In genomic region chr9:44342173-44342572, GRCm38 (mm10) we compare ENCODE assay signal across 9 mouse cellular contexts. TPM values are rescaled to one million over a fixed set of nuclear protein-coding genes. Genes with fewer than 3 reads are reported as not detected.
DNase-seq lines count a peak whose midpoint lies in the region; ATAC-seq and TF ChIP-seq lines count a peak whose summit lies in the region.
"Had no signal": no experiment of that assay in that cellular context is flagged by ENCODE, and none has a peak within 500 bp of the region (broad histone marks: within the 10 kb centered on the region; RNA-seq: fewer than 3 reads in every experiment).

No protein-coding gene starts in this region.

- peaks cover 8% of the 10 kb centered on the region for H3K4me1 ChIP-seq in midbrain, embryonic 16.5 days (ENCODE audit: control insufficient read depth, insufficient read depth, low read length)
- H3K4me1 ChIP-seq in midbrain, postnatal 0 days (ENCODE audit: insufficient read depth, low read length): 0 out of 2 replicates have a peak, but pooled peaks cover 9% of the 10 kb centered on the region
- H3K4me1 ChIP-seq in limb, embryonic 13.5 days: peaks cover 13% of the 10 kb centered on the region
- H3K4me1 ChIP-seq in stomach, embryonic 16.5 days (ENCODE audit: control insufficient read depth, insufficient read depth, low read length): peaks cover 29% of the 10 kb centered on the region

- no peak overlapping the region for H3K4me3 ChIP-seq in midbrain, embryonic 16.5 days (ENCODE audit: low read depth, low read length)
- H3K4me3 ChIP-seq in midbrain, postnatal 0 days (ENCODE audit: low read depth, low read length): no peak overlapping the region
- 0 out of 2 replicates have a peak overlapping the region, but pooled peaks have one; percentile 0 for H3K4me3 ChIP-seq in limb, embryonic 13.5 days
- H3K4me3 ChIP-seq in stomach, embryonic 16.5 days (replicated peaks; ENCODE audit: low read length): peak overlapping the region; percentile 14

- WGBS in midbrain, embryonic 16.5 days: 76% methylated on average over 3 of the region's 3 CpGs
- 88% methylated on average over 3 of the region's 3 CpGs for WGBS in midbrain, postnatal 0 days
- WGBS in limb, embryonic 13.5 days: 82% methylated on average over 3 of the region's 3 CpGs
- whole genome bisulfite sequencing in stomach, embryonic 16.5 days: 67% methylated on average over 3 of the region's 3 CpGs

- ATAC-seq in midbrain, embryonic 16.5 days: no peak
- no peak for ATAC-seq in midbrain, postnatal 0 days (ENCODE audit: low FRiP score)
- ATAC-seq in limb, embryonic 13.5 days (ENCODE audit: low FRiP score, low read depth): no peak
- no peak for ATAC-seq in stomach, embryonic 16.5 days (ENCODE audit: insufficient read depth, low FRiP score)

- DNase-seq in heart, adult 11 months: peak; percentile 85
- DNase-seq in heart, adult 8-10 months (ENCODE audit: low spot score): no peak
- DNase-seq in midbrain, postnatal 0 days (ENCODE audit: low spot score): no peak
- no peak for DNase-seq in thymus, adult 18-20 months
- DNase-seq in cerebellum, postnatal 36 days: no peak
- DNase-seq: cerebellum, adult 18-20 months had no signal

- H3K9me3 ChIP-seq in midbrain, embryonic 16.5 days (replicated peaks; ENCODE audit: control insufficient read depth, low read length, poor library complexity, severe bottlenecking): no peaks in the 10 kb centered on the region
- no peaks in the 10 kb centered on the region for H3K9me3 ChIP-seq in midbrain, postnatal 0 days (ENCODE audit: low read length)
- H3K9me3 ChIP-seq in limb, embryonic 13.5 days: no peaks in the 10 kb centered on the region
- H3K9me3 ChIP-seq in stomach, embryonic 16.5 days (replicated peaks; ENCODE audit: control insufficient read depth, low read length): no peaks in the 10 kb centered on the region

- H3K9ac ChIP-seq in midbrain, embryonic 16.5 days (ENCODE audit: low read depth, low read length): peak overlapping the region; percentile 31; the same call in 1 of the 2 replicates
- H3K9ac ChIP-seq in midbrain, postnatal 0 days (replicated peaks; ENCODE audit: low read length, poor library complexity, severe bottlenecking): no peak overlapping the region
- 0 out of 2 replicates have a peak overlapping the region, but pooled peaks have one; percentile 19 for H3K9ac ChIP-seq in limb, embryonic 13.5 days
- peak overlapping the region; percentile 94 for H3K9ac ChIP-seq in stomach, embryonic 16.5 days (ENCODE audit: low read length)

- no peak overlapping the region for H3K27ac ChIP-seq in midbrain, embryonic 16.5 days (ENCODE audit: low read length)
- H3K27ac ChIP-seq in midbrain, postnatal 0 days (ENCODE audit: low read depth, low read length): no peak overlapping the region
- no peak overlapping the region for H3K27ac ChIP-seq in limb, embryonic 13.5 days
- H3K27ac ChIP-seq in stomach, embryonic 16.5 days (ENCODE audit: low read length): peak overlapping the region; percentile 99

- TF ChIP-seq CTCF in midbrain, postnatal 0 days (IDR thresholded peaks at IDR 0.05): no peak

- H3K27me3 ChIP-seq in midbrain, embryonic 16.5 days (ENCODE audit: control insufficient read depth, insufficient read depth, low read depth, low read length): no peaks in the 10 kb centered on the region
- H3K27me3 ChIP-seq in midbrain, postnatal 0 days (ENCODE audit: insufficient read depth, low read length): no peaks in the 10 kb centered on the region
- no peaks in the 10 kb centered on the region for H3K27me3 ChIP-seq in limb, embryonic 13.5 days
- no peaks in the 10 kb centered on the region for H3K27me3 ChIP-seq in stomach, embryonic 16.5 days (ENCODE audit: control insufficient read depth, insufficient read depth, low read length)

- no peak overlapping the region for H3K4me2 ChIP-seq in midbrain, embryonic 16.5 days (ENCODE audit: low read length)
- no peak overlapping the region for H3K4me2 ChIP-seq in midbrain, postnatal 0 days (ENCODE audit: low read depth, low read length, poor library complexity, severe bottlenecking)
- no peak overlapping the region for H3K4me2 ChIP-seq in limb, embryonic 13.5 days (replicated peaks)
- H3K4me2 ChIP-seq in stomach, embryonic 16.5 days (ENCODE audit: low read depth, low read length): peak overlapping the region; percentile 81; the same call in 1 of the 2 replicates

- peaks cover 5% of the 10 kb centered on the region; the same call in 1 of the 2 replicates for H3K36me3 ChIP-seq in midbrain, embryonic 16.5 days (ENCODE audit: control insufficient read depth, insufficient read depth, low read length)
- peaks cover 10% of the 10 kb centered on the region for H3K36me3 ChIP-seq in midbrain, postnatal 0 days (ENCODE audit: insufficient read depth, low read length)
- H3K36me3 ChIP-seq in limb, embryonic 13.5 days: peaks cover 55% of the 10 kb centered on the region
- 0 out of 2 replicates have a peak, but pooled peaks cover under 1% of the 10 kb centered on the region for H3K36me3 ChIP-seq in stomach, embryonic 16.5 days (ENCODE audit: control insufficient read depth, insufficient read depth, low read length)

RNA-seq across cellular contexts. Expression of gene Hmbs, which starts 1.9 kb away (rescaled TPM):
- 10 to 100 TPM; 42.1 to 48.8 (median 45.4) TPM for total RNA-seq in heart, adult 8-10 months (2022)
- polyA plus RNA-seq in midbrain, embryonic 16.5 days (2015; fragmentation: Nextera tagmentation; extraction: Ambion mirVana): 54.7 and 56.2 TPM in 2 replicates
- 30.1 and 31.7 TPM in 2 replicates for total RNA-seq in midbrain, postnatal 0 days (2014; rRNA removed)
- 55.5 and 56.9 TPM in 2 replicates for polyA plus RNA-seq in midbrain, postnatal 0 days (2015; fragmentation: Nextera tagmentation; extraction: Ambion mirVana)
- polyA plus RNA-seq in limb, embryonic 13.5 days (2015; fragmentation: Nextera tagmentation; extraction: Ambion mirVana): 111 and 116 TPM in 2 replicates
- polyA plus RNA-seq in stomach, embryonic 16.5 days (2015; fragmentation: Nextera tagmentation; extraction: Ambion mirVana): 162 and 170 TPM in 2 replicates

RNA-seq across cellular contexts. Expression of gene H2afx, which starts 7.7 kb away (rescaled TPM):
- 10 to 100 TPM; 10.5 to 12.3 (median 11.4) TPM for total RNA-seq in heart, adult 8-10 months (2022)
- polyA plus RNA-seq in midbrain, embryonic 16.5 days (2015; fragmentation: Nextera tagmentation; extraction: Ambion mirVana): 112 and 124 TPM in 2 replicates
- total RNA-seq in midbrain, postnatal 0 days (2014; rRNA removed): 91.7 and 145 TPM in 2 replicates
- polyA plus RNA-seq in midbrain, postnatal 0 days (2015; fragmentation: Nextera tagmentation; extraction: Ambion mirVana): 112 and 119 TPM in 2 replicates
- polyA plus RNA-seq in limb, embryonic 13.5 days (2015; fragmentation: Nextera tagmentation; extraction: Ambion mirVana): 382 and 390 TPM in 2 replicates
- 203 and 218 TPM in 2 replicates for polyA plus RNA-seq in stomach, embryonic 16.5 days (2015; fragmentation: Nextera tagmentation; extraction: Ambion mirVana)

RNA-seq across cellular contexts. Expression of gene Dpagt1, which starts 16.4 kb away (rescaled TPM):
- total RNA-seq in heart, adult 8-10 months (2022): 10 to 100 TPM; 19.4 to 23.5 (median 20.5) TPM
- polyA plus RNA-seq in midbrain, embryonic 16.5 days (2015; fragmentation: Nextera tagmentation; extraction: Ambion mirVana): 36.1 and 39.6 TPM in 2 replicates
- total RNA-seq in midbrain, postnatal 0 days (2014; rRNA removed): 23.2 and 27.2 TPM in 2 replicates
- polyA plus RNA-seq in midbrain, postnatal 0 days (2015; fragmentation: Nextera tagmentation; extraction: Ambion mirVana): 33.6 and 34.1 TPM in 2 replicates
- 40.2 and 40.5 TPM in 2 replicates for polyA plus RNA-seq in limb, embryonic 13.5 days (2015; fragmentation: Nextera tagmentation; extraction: Ambion mirVana)
- 32.0 and 40.6 TPM in 2 replicates for polyA plus RNA-seq in stomach, embryonic 16.5 days (2015; fragmentation: Nextera tagmentation; extraction: Ambion mirVana)

RNA-seq across cellular contexts. Expression of gene Vps11, which starts 19.3 kb away (rescaled TPM):
- 10 to 100 TPM; 15.3 to 20.2 (median 16.5) TPM for total RNA-seq in heart, adult 8-10 months (2022)
- polyA plus RNA-seq in midbrain, embryonic 16.5 days (2015; fragmentation: Nextera tagmentation; extraction: Ambion mirVana): 40.6 and 45.6 TPM in 2 replicates
- total RNA-seq in midbrain, postnatal 0 days (2014; rRNA removed): 41.5 and 42.6 TPM in 2 replicates
- 41.5 and 43.3 TPM in 2 replicates for polyA plus RNA-seq in midbrain, postnatal 0 days (2015; fragmentation: Nextera tagmentation; extraction: Ambion mirVana)
- 27.8 and 28.9 TPM in 2 replicates for polyA plus RNA-seq in limb, embryonic 13.5 days (2015; fragmentation: Nextera tagmentation; extraction: Ambion mirVana)
- 30.0 and 31.6 TPM in 2 replicates for polyA plus RNA-seq in stomach, embryonic 16.5 days (2015; fragmentation: Nextera tagmentation; extraction: Ambion mirVana)

RNA-seq across cellular contexts. Expression of gene C2cd2l, which starts 22.1 kb away (rescaled TPM):
- total RNA-seq in heart, adult 8-10 months (2022): 10 to 100 TPM; 12.7 to 19.2 (median 14.1) TPM
- polyA plus RNA-seq in midbrain, embryonic 16.5 days (2015; fragmentation: Nextera tagmentation; extraction: Ambion mirVana): 22.3 and 24.8 TPM in 2 replicates
- total RNA-seq in midbrain, postnatal 0 days (2014; rRNA removed): 48.9 and 57.1 TPM in 2 replicates
- 22.6 and 23.6 TPM in 2 replicates for polyA plus RNA-seq in midbrain, postnatal 0 days (2015; fragmentation: Nextera tagmentation; extraction: Ambion mirVana)
- 6.8 and 7.8 TPM in 2 replicates for polyA plus RNA-seq in limb, embryonic 13.5 days (2015; fragmentation: Nextera tagmentation; extraction: Ambion mirVana)
- polyA plus RNA-seq in stomach, embryonic 16.5 days (2015; fragmentation: Nextera tagmentation; extraction: Ambion mirVana): 6.7 and 8.0 TPM in 2 replicates

Comparison
In these comparisons a context has a peak if more than half of its experiments do, and no peak if none do; other contexts are left out.
1. H3K4me3 ChIP-seq: peak in limb, embryonic 13.5 days (single experiment) and stomach, embryonic 16.5 days (single experiment); none in midbrain, embryonic 16.5 days (single experiment) and midbrain, postnatal 0 days (single experiment).